Mouse (Mus musculus) megakaryocyte-erythroid progenitor cell, adult 5-6 weeks (primary cell): Measurements from ENCODE around the gene Hsdl2. TPM values are rescaled to one million over a fixed set of nuclear protein-coding genes. Genes with fewer than 3 reads are reported as not detected.

ENCODE experiments used
- ATAC-seq: replicated peaks from 2 replicates; pipeline ENCODE4 v1.8.0; 2016; ENCODE audit warnings: mild to moderate bottlenecking, inconsistent platforms; ENCODE audit not compliant: severe bottlenecking, poor library complexity, low FRiP score, low TSS enrichment
- total RNA-seq, 2 experiments: library from RNA; stranded (forward) in 1 of 2; stranded (reverse) in 1 of 2; fragments of 200-1000, 215-1000 nt in 1 of 2; fragments of >200 nt in 1 of 2; fragmentation: Nextera tagmentation in 1 of 2; gene quantifications; 2 replicates each; pipeline ENCODE4 v1.2.3; 2014 to 2017

The Hsdl2 gene
- total RNA-seq, 2 experiments from 2014 or later: 28.3 to 54.6 TPM

GRCm38 (mm10) chr4:59652166-59652681, 70.9 kb downstream of the Hsdl2 start:
- ATAC-seq: no peak

- no peak for ATAC-seq
Measured at GRCm38 (mm10) chr4:59656061-59656642, 74.8 kb downstream of the Hsdl2 start.

- ATAC-seq: no peak
Measured at GRCm38 (mm10) chr4:59662163-59662562, 80.8 kb downstream of the Hsdl2 start.

DNA sequence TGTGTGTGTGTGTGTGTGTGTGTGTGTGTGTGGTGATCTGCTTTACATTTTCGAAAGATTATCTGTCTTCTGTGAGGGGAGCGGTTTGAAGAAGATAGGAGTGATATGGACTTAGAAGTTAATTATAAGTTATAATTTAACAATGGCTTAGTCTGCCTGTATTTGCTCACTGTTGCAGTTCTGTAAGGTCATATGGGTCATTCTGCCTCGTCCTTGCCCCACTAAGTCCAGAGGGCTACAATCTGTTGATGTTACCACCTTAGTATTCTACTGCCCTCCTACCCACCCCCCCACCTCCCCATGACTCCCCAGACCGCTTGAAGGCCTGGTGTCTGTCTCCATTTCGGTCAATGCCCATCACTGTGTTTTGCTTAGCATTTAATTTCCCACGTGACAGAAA, 82.1 kb downstream of the Hsdl2 start:
- no peak for ATAC-seq

- ATAC-seq: no peak
Measured at GRCm38 (mm10) chr4:59666550-59667317, 85.4 kb downstream of the Hsdl2 start.

GRCm38 (mm10) chr4:59668050-59668449, 86.7 kb downstream of the Hsdl2 start:
- no peak for ATAC-seq

Other genes starting within 250 kb of the Hsdl2 start
- gene Susd1, start 142.9 kb upstream of the Hsdl2 start, total RNA-seq (2014; fragmentation: Nextera tagmentation): 55.2 and 83.7 TPM in 2 replicates
- gene Susd1, start 142.9 kb upstream of the Hsdl2 start, total RNA-seq (2017): 91.5 and 118 TPM in 2 replicates
- gene Ptbp3, start 32.2 kb upstream of the Hsdl2 start, total RNA-seq (2014; fragmentation: Nextera tagmentation): 153 and 199 TPM in 2 replicates
- gene Ptbp3, start 32.2 kb upstream of the Hsdl2 start, total RNA-seq (2017): 175 and 204 TPM in 2 replicates
- 24.1 and 39.1 TPM in 2 replicates for gene E130308A19Rik, start 44.6 kb downstream of the Hsdl2 start, total RNA-seq (2014; fragmentation: Nextera tagmentation)
- 9.6 and 17.0 TPM in 2 replicates for gene E130308A19Rik, start 44.6 kb downstream of the Hsdl2 start, total RNA-seq (2017)
- gene Inip, start 220.0 kb downstream of the Hsdl2 start, total RNA-seq (2014; fragmentation: Nextera tagmentation): 44.1 and 47.2 TPM in 2 replicates
- 41.4 and 52.0 TPM in 2 replicates for gene Inip, start 220.0 kb downstream of the Hsdl2 start, total RNA-seq (2017)
- gene Snx30, start 224.3 kb downstream of the Hsdl2 start, total RNA-seq (2014; fragmentation: Nextera tagmentation): 6.6 and 11.2 TPM in 2 replicates
- gene Snx30, start 224.3 kb downstream of the Hsdl2 start, total RNA-seq (2017): 4.9 and 13.2 TPM in 2 replicates